Mouse (Mus musculus): ENCODE results near the gene Gm39115.

GRCm38 (mm10) chr7:142091848-142092247 is 44.0 kb downstream of the Gm39115 start:
- no peak for TF ChIP-seq CTCF (IDR thresholded peaks at IDR 0.05; ENCODE audit: low read depth)
- no peak for TF ChIP-seq EP300 (IDR thresholded peaks at IDR 0.05; ENCODE audit: low read depth)

Data from heart, postnatal 0 days (tissue).